7 mouse cellular contexts compared by ENCODE assay signal in genomic region chr11:32267188-32267884, GRCm38 (mm10). TPM values are rescaled to one million over a fixed set of nuclear protein-coding genes. Genes with fewer than 3 reads are reported as not detected.
A peak's percentile ranks its signal among the peaks of the same experiment; 100 is the strongest.
DNase-seq lines count a peak whose midpoint lies in the region; ATAC-seq lines count a peak whose summit lies in the region.

Nprl3 (minus strand) TSS chr11:32267707.

- H3K9ac ChIP-seq in embryonic facial prominence, embryonic 11.5 days (replicated peaks; ENCODE audit: low read length) = peak within 1 kb of the TSS; percentile 91
- peak within 1 kb of the TSS; percentile 97 for H3K9ac ChIP-seq in limb, embryonic 11.5 days (ENCODE audit: low read length)
- H3K9ac ChIP-seq in midbrain, embryonic 14.5 days (replicated peaks; ENCODE audit: low read length) = peak within 1 kb of the TSS; percentile 95

- no peaks in the 10 kb centered on the region for H3K9me3 ChIP-seq in embryonic facial prominence, embryonic 11.5 days (replicated peaks; ENCODE audit: control insufficient read depth, low read length)
- H3K9me3 ChIP-seq in limb, embryonic 11.5 days (ENCODE audit: control insufficient read depth, low read length) = no peaks in the 10 kb centered on the region
- no peaks in the 10 kb centered on the region for H3K9me3 ChIP-seq in midbrain, embryonic 14.5 days (ENCODE audit: control insufficient read depth, low read length)

- peak within 1 kb of the TSS; percentile 75 for H3K4me3 ChIP-seq in embryonic facial prominence, embryonic 11.5 days (ENCODE audit: low read depth, low read length)
- H3K4me3 ChIP-seq in limb, embryonic 11.5 days (ENCODE audit: low read depth, low read length) = peak within 1 kb of the TSS; percentile 75
- peak within 1 kb of the TSS; percentile 91 for H3K4me3 ChIP-seq in midbrain, embryonic 14.5 days (replicated peaks; ENCODE audit: low read depth, low read length)

- H3K36me3 ChIP-seq in embryonic facial prominence, embryonic 11.5 days (replicated peaks; ENCODE audit: control insufficient read depth, insufficient read depth, low read depth, low read length) = no peaks in the 10 kb centered on the region
- no peaks in the 10 kb centered on the region for H3K36me3 ChIP-seq in limb, embryonic 11.5 days (ENCODE audit: control insufficient read depth, insufficient read depth, low read length)
- H3K36me3 ChIP-seq in midbrain, embryonic 14.5 days (ENCODE audit: control insufficient read depth, insufficient read depth, low read length) = 0 out of 2 replicates have a peak, but pooled peaks cover 5% of the 10 kb centered on the region

- peak; percentile 98 for ATAC-seq in embryonic facial prominence, embryonic 11.5 days (replicated peaks; ENCODE audit: insufficient number of reproducible peaks, low FRiP score, low TSS enrichment, low read depth)
- peak; percentile 98 for ATAC-seq in limb, embryonic 11.5 days (ENCODE audit: insufficient number of reproducible peaks, low FRiP score, low TSS enrichment, low read depth)
- peak; percentile 98 for ATAC-seq in midbrain, embryonic 14.5 days (ENCODE audit: low FRiP score, low TSS enrichment)

- peak within 1 kb of the TSS; percentile 91 for H3K27ac ChIP-seq in embryonic facial prominence, embryonic 11.5 days (replicated peaks; ENCODE audit: low read depth, low read length)
- H3K27ac ChIP-seq in limb, embryonic 11.5 days (replicated peaks; ENCODE audit: low read depth, low read length) = peak within 1 kb of the TSS; percentile 93
- peak within 1 kb of the TSS; percentile 97 for H3K27ac ChIP-seq in midbrain, embryonic 14.5 days (replicated peaks; ENCODE audit: low read depth, low read length)

- no peaks in the 10 kb centered on the region for H3K4me1 ChIP-seq in embryonic facial prominence, embryonic 11.5 days (ENCODE audit: control insufficient read depth, insufficient read depth, low read length)
- no peaks in the 10 kb centered on the region; the same call in 1 of the 2 replicates for H3K4me1 ChIP-seq in limb, embryonic 11.5 days (ENCODE audit: control insufficient read depth, insufficient read depth, low read length)
- peaks cover 7% of the 10 kb centered on the region; the same call in 1 of the 2 replicates for H3K4me1 ChIP-seq in midbrain, embryonic 14.5 days (ENCODE audit: control insufficient read depth, insufficient read depth, low read length)

- no peaks in the 10 kb centered on the region for H3K27me3 ChIP-seq in embryonic facial prominence, embryonic 11.5 days (ENCODE audit: control insufficient read depth, insufficient read depth, low read length)
- no peaks in the 10 kb centered on the region for H3K27me3 ChIP-seq in limb, embryonic 11.5 days (ENCODE audit: control insufficient read depth, insufficient read depth, low read length)
- H3K27me3 ChIP-seq in midbrain, embryonic 14.5 days (ENCODE audit: control insufficient read depth, insufficient read depth, low read length) = no peaks in the 10 kb centered on the region

- DNase-seq in adrenal gland, postnatal 14 days = peak; percentile 98
- peak; percentile 96 for DNase-seq in embryonic facial prominence, embryonic 11.5 days (ENCODE audit: low spot score)
- peak; percentile 100 for DNase-seq in heart, adult 11 months
- DNase-seq in kidney, adult 18-20 months = peak; percentile 97
- peak; percentile 96 for DNase-seq in limb, embryonic 11.5 days (ENCODE audit: low spot score)
- DNase-seq in midbrain, embryonic 14.5 days = peak; percentile 99
- DNase-seq in spleen, adult 18-20 months = peak; percentile 92 to 93

- peak within 1 kb of the TSS; percentile 61 for H3K4me2 ChIP-seq in embryonic facial prominence, embryonic 11.5 days (ENCODE audit: low read depth, low read length)
- H3K4me2 ChIP-seq in limb, embryonic 11.5 days (ENCODE audit: low read depth, severe bottlenecking) = peak within 1 kb of the TSS; percentile 63
- peak within 1 kb of the TSS; percentile 65 for H3K4me2 ChIP-seq in midbrain, embryonic 14.5 days (ENCODE audit: low read length)

- under 1% methylated on average over 54 of the region's 54 CpGs for WGBS in embryonic facial prominence, embryonic 11.5 days
- under 1% methylated on average over 54 of the region's 54 CpGs for WGBS in limb, embryonic 11.5 days
- under 1% methylated on average over 54 of the region's 54 CpGs for WGBS in midbrain, embryonic 14.5 days

RNA-seq across cellular contexts. Expression of gene Nprl3, which starts in this region (rescaled TPM):
- total RNA-seq in adrenal gland, postnatal 14 days (2021) = 45.3 and 54.8 TPM in 2 replicates
- polyA plus RNA-seq in embryonic facial prominence, embryonic 11.5 days (2014; fragmentation: Nextera tagmentation; extraction: Ambion mirVana) = 23.4 and 28.7 TPM in 2 replicates
- 30.6 and 42.0 TPM in 2 replicates for polyA plus RNA-seq in limb, embryonic 11.5 days (2014; fragmentation: Nextera tagmentation; extraction: Ambion mirVana)
- 33.6 and 36.9 TPM in 2 replicates for polyA plus RNA-seq in midbrain, embryonic 14.5 days (2014; fragmentation: Nextera tagmentation; extraction: Ambion mirVana)

Comparison
In these comparisons a context has a peak if more than half of its experiments do, and no peak if none do; other contexts are left out.
1. Peak in every context shown above with its lines: DNase-seq, ATAC-seq, H3K4me3 ChIP-seq and H3K27ac ChIP-seq.